Comparison of ENCODE assay signal across 29 mouse cellular contexts in genomic region chr7:65869794-65870193, GRCm38 (mm10). TPM values are rescaled to one million over a fixed set of nuclear protein-coding genes. Genes with fewer than 3 reads are reported as not detected.
DNase-seq lines count a peak whose midpoint lies in the region; ATAC-seq and TF ChIP-seq lines count a peak whose summit lies in the region.
"Had no signal": no experiment of that assay in that cellular context is flagged by ENCODE, and none has a peak within 500 bp of the region (broad histone marks: within the 10 kb centered on the region; RNA-seq: fewer than 3 reads in every experiment).

No protein-coding gene starts in this region.

- H3K27ac ChIP-seq in hindbrain, embryonic 10.5 days: 0 out of 2 replicates have a peak overlapping the region, but pooled peaks have one; percentile 72
- H3K27ac ChIP-seq in hindbrain, embryonic 12.5 days: no peak overlapping the region
- 0 out of 2 replicates have a peak overlapping the region, but pooled peaks have one; percentile 10 for H3K27ac ChIP-seq in liver, adult 2 months (replicated peaks; ENCODE audit: insufficient read depth, low read depth, low read length)
- H3K27ac ChIP-seq in cortical plate, adult 2 months (ENCODE audit: insufficient read depth, low read length): peak overlapping the region; percentile 83; the same call in 1 of the 2 replicates
- H3K27ac ChIP-seq: embryonic facial prominence, embryonic 13.5 days; forebrain, embryonic 15.5 days; heart, embryonic 15.5 days; intestine, embryonic 15.5 days; kidney, postnatal 0 days; limb, embryonic 13.5 days; liver, embryonic 14.5 days; midbrain, embryonic 12.5 days; neural tube, embryonic 13.5 days had no signal

- WGBS in hindbrain, embryonic 10.5 days: 83% methylated on average over 5 of the region's 5 CpGs
- WGBS in hindbrain, embryonic 12.5 days: 81% methylated on average over 5 of the region's 5 CpGs
- 63% methylated on average over 5 of the region's 5 CpGs for WGBS in liver, adult 2 months

- no peak overlapping the region for H3K4me2 ChIP-seq in hindbrain, embryonic 12.5 days (replicated peaks)
- H3K4me2 ChIP-seq: embryonic facial prominence, embryonic 13.5 days; forebrain, embryonic 15.5 days; heart, embryonic 15.5 days; intestine, embryonic 15.5 days; limb, embryonic 13.5 days; lung, embryonic 14.5 days; midbrain, embryonic 12.5 days; neural tube, embryonic 13.5 days had no signal

- H3K79me2 ChIP-seq in liver, adult 2 months (ENCODE audit: control insufficient read depth, insufficient read depth, low read length): peaks cover 30% of the 10 kb centered on the region

- H3K9me3 ChIP-seq in hindbrain, embryonic 10.5 days: no peaks in the 10 kb centered on the region
- no peaks in the 10 kb centered on the region for H3K9me3 ChIP-seq in hindbrain, embryonic 12.5 days (replicated peaks)
- H3K9me3 ChIP-seq: embryonic facial prominence, embryonic 13.5 days; forebrain, embryonic 10.5 days; forebrain, embryonic 15.5 days; heart, embryonic 15.5 days; intestine, embryonic 15.5 days; limb, embryonic 13.5 days; midbrain, embryonic 12.5 days; neural tube, embryonic 13.5 days had no signal

- H3K9ac ChIP-seq in hindbrain, embryonic 12.5 days: no peak overlapping the region
- no peak overlapping the region for H3K9ac ChIP-seq in liver, adult 2 months (ENCODE audit: low read depth, low read length)
- H3K9ac ChIP-seq: embryonic facial prominence, embryonic 13.5 days; forebrain, embryonic 15.5 days; heart, embryonic 15.5 days; intestine, embryonic 15.5 days; limb, embryonic 13.5 days; liver, embryonic 14.5 days; lung, embryonic 14.5 days; midbrain, embryonic 12.5 days; neural tube, embryonic 13.5 days had no signal

- no peak for TF ChIP-seq CTCF in liver, adult 2 months (IDR thresholded peaks at IDR 0.05; ENCODE audit: low read depth, low read length)
- no peak for TF ChIP-seq CTCF in cortical plate, adult 2 months (IDR thresholded peaks at IDR 0.05; ENCODE audit: extremely low read depth, insufficient read depth, low read length)

- TF ChIP-seq POLR2A in liver, adult 2 months (IDR thresholded peaks at IDR 0.05; ENCODE audit: extremely low read depth, insufficient read depth, low read length): no peak
- no peak for TF ChIP-seq POLR2A in cortical plate, adult 2 months (IDR thresholded peaks at IDR 0.05; ENCODE audit: extremely low read depth, insufficient read depth, low read length)

- H3K4me1 ChIP-seq in hindbrain, embryonic 10.5 days (replicated peaks): peaks cover 20% of the 10 kb centered on the region
- H3K4me1 ChIP-seq in hindbrain, embryonic 12.5 days: peaks cover 21% of the 10 kb centered on the region
- peaks cover 14% of the 10 kb centered on the region for H3K4me1 ChIP-seq in liver, adult 2 months (ENCODE audit: control insufficient read depth, insufficient read depth, low read length)
- H3K4me1 ChIP-seq in cortical plate, adult 2 months (ENCODE audit: control insufficient read depth, insufficient read depth, low read length): peaks cover 1% of the 10 kb centered on the region; the same call in 1 of the 2 replicates
- H3K4me1 ChIP-seq: embryonic facial prominence, embryonic 13.5 days; intestine, embryonic 15.5 days had no signal

- H3K36me3 ChIP-seq in hindbrain, embryonic 10.5 days: no peaks in the 10 kb centered on the region
- no peaks in the 10 kb centered on the region for H3K36me3 ChIP-seq in hindbrain, embryonic 12.5 days
- no peaks in the 10 kb centered on the region for H3K36me3 ChIP-seq in liver, adult 2 months (ENCODE audit: control insufficient read depth, insufficient read depth, low read length)
- H3K36me3 ChIP-seq: embryonic facial prominence, embryonic 13.5 days; forebrain, embryonic 10.5 days; forebrain, embryonic 15.5 days; heart, embryonic 15.5 days; intestine, embryonic 15.5 days; limb, embryonic 13.5 days; midbrain, embryonic 12.5 days; neural tube, embryonic 13.5 days had no signal

- no peak for ATAC-seq in hindbrain, embryonic 12.5 days (ENCODE audit: low FRiP score)
- ATAC-seq: forebrain, embryonic 15.5 days; hindbrain, embryonic 16.5 days; intestine, embryonic 15.5 days had no signal

- H3K4me3 ChIP-seq in hindbrain, embryonic 10.5 days: no peak overlapping the region
- H3K4me3 ChIP-seq in hindbrain, embryonic 12.5 days: no peak overlapping the region
- no peak overlapping the region for H3K4me3 ChIP-seq in liver, adult 2 months (ENCODE audit: insufficient read depth, low read depth, low read length)
- no peak overlapping the region for H3K4me3 ChIP-seq in cortical plate, adult 2 months (ENCODE audit: insufficient read depth, low read length)
- H3K4me3 ChIP-seq: embryonic facial prominence, embryonic 13.5 days; forebrain, embryonic 10.5 days; forebrain, embryonic 15.5 days; heart, embryonic 15.5 days; intestine, embryonic 15.5 days; limb, embryonic 13.5 days; midbrain, embryonic 12.5 days; myocyte; neural tube, embryonic 13.5 days had no signal

- peaks cover 13% of the 10 kb centered on the region for H3K27me3 ChIP-seq in hindbrain, embryonic 10.5 days (ENCODE audit: insufficient read depth, poor library complexity, severe bottlenecking)
- peaks cover 12% of the 10 kb centered on the region for H3K27me3 ChIP-seq in hindbrain, embryonic 12.5 days
- H3K27me3 ChIP-seq in liver, adult 2 months (ENCODE audit: control insufficient read depth, insufficient read depth, low read length): no peaks in the 10 kb centered on the region

- no peak for DNase-seq in hindbrain, embryonic 10.5 days (ENCODE audit: low spot score)
- peak; percentile 81 for DNase-seq in liver, adult 2 months (ENCODE audit: extremely low read depth, low read depth, low spot score)
- DNase-seq in liver (no peak), ES-CJ7 (ENCODE audit: low read depth, low spot score) (peak; percentile 65)
- DNase-seq in cerebellum, postnatal 10 days: no peak
- DNase-seq: adrenal gland, postnatal 36 days; B cell, adult 2 months; cerebellum, adult 8-10 months; heart, postnatal 4 days; kidney, adult 8-10 months; layer of hippocampus, adult 9-11 months; lung, embryonic 14.5 days; thymus, adult 2 months; thymus, postnatal 36 days had no signal

RNA-seq across cellular contexts. Expression of gene Pcsk6, which starts 8.3 kb away (rescaled TPM):
- 1.0 and 1.2 TPM in 2 replicates for polyA plus RNA-seq in hindbrain, embryonic 10.5 days (2016; fragmentation: Nextera tagmentation; extraction: Ambion mirVana)
- polyA plus RNA-seq in hindbrain, embryonic 12.5 days (2016; fragmentation: Nextera tagmentation; extraction: Ambion mirVana): 1.4 TPM in 2 replicates
- 46.2 and 50.2 TPM in 2 replicates for total RNA-seq in liver, adult 2 months (2014; rRNA removed)
- 43.2 and 45.8 TPM in 2 replicates for polyA plus RNA-seq in liver, adult 2 months (2012; rRNA removed)
- polyA plus RNA-seq in cortical plate, adult 2 months (2012; rRNA removed): 14.0 and 14.9 TPM in 2 replicates
- total RNA-seq: megakaryocyte progenitor cell, adult 5-6 weeks had no signal

Comparison
In these comparisons a context has a peak if more than half of its experiments do, and no peak if none do; other contexts are left out.
1. DNase-seq: peak in liver, adult 2 months (single experiment) and ES-CJ7 (single experiment); none in hindbrain, embryonic 10.5 days (single experiment), liver (single experiment) and cerebellum, postnatal 10 days (0 of 2).